Mouse (Mus musculus): Measurements from ENCODE around the gene Dcaf15.

Dcaf15 gene

GRCm38 (mm10) chr8:84101476-84102270, 2.9 kb downstream of the Dcaf15 start:
- DNase-seq (ENCODE audit: low spot score in 2 of 2) = no peak

DNA sequence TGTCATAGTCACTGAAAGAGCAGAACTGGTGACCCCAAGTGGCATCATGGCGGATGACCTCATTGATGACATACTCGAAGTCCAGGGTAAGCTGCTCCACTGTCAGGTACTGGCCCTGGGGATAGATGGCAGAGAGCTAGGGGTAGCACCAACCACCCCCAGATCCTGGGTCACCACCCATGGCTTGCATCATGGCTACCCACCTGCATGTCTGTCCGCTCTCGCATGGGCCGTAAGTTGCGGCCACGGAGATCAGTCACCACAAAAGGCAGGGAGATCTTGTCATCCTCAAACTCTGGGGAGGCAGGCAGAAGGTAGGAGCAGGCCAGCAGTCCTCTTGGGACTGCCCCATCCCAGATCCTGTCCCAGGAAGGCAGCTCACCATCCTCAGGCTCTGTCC, 6.2 kb downstream of the Dcaf15 start:
- no peak for DNase-seq (ENCODE audit: low spot score in 2 of 2)

- no peak for DNase-seq (ENCODE audit: low spot score in 2 of 2)
Observed at GRCm38 (mm10) chr8:84096061-84096460, 8.5 kb downstream of the Dcaf15 start.

- no peak for DNase-seq (ENCODE audit: low spot score in 2 of 2)
Observed at GRCm38 (mm10) chr8:84090585-84090984, 14.0 kb downstream of the Dcaf15 start.

DNA sequence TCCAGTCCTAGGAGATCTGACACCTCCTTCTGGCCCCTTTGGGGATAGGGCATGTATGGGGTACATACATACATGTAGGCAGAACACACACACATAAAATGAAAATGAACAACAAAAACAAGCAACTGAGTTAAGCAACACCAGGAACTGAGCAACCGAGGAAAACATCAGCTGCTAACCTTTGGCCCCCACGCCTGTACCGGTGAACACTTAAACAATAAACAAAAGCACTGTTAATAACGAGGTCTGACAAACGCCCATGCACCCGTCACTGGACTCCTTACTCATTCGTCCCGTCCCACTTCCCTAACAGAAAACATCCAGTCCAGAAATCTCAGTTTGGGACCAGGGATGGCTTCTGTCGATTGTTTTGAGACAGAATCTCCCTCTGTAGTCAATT, 15.3 kb downstream of the Dcaf15 start:
- DNase-seq (ENCODE audit: low spot score in 2 of 2) = no peak

DNA sequence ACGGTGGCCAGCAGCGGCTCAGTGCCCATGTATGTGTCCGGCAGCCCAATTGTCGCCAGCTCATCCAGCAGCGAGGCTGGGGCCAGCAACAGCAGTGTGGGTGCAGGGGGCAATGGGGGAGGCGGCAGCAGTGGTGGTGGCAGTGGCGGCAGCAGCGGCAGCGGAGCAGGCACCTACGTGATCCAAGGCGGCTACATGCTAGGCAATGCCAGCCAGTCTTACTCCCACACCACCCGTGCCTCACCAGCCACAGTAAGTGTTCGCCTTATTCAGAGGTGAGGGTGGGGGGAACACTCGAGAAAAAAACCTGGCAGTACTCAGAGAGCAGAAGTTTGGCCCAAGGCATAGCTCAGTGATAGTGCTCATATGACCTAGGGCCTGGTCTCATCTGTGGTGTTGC, 16.7 kb downstream of the Dcaf15 start:
- no peak for DNase-seq (ENCODE audit: low spot score in 2 of 2)

GRCm38 (mm10) chr8:84087156-84087555, 17.4 kb downstream of the Dcaf15 start:
- no peak for DNase-seq (ENCODE audit: low spot score in 2 of 2)

DNA sequence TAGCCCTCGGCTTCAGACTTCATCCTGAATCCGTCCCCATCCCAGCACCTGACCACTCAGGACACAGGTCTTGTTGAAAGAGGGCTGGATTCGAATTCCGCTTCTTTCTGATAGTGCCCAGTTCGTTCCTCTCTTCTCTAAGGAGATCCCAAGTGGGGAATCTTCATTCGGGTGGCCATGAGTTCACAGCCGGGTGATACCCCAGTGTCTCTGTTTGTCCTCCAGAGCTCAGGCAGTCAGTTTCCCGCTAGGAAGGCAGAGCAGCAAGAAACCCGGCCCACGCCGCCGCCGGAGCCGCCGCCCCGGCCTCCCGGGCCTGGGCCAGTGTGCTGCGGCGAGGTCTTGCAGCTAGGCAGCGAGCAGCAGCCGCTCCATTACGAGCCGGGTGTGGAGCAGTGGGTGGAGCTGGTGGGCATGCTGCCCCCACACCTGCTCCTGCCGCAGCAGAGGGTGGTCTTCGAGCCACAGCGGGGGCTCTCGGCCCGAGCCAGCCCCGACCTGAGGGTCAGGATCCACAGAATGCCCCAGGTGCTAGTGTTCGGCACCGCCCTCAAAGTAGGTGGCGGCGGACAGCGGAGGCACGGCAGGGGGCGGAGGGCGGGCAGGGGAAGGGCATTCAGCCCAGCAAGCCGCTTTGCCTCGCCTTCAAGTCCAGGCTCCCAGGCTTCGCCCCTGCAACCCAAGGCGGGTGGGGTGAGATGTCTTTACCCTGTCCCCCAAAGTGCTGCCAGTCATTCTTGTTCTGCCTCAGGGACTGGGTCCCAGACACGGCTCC, 20.0 kb downstream of the Dcaf15 start:
- DNase-seq (ENCODE audit: low spot score in 2 of 2) = no peak

GRCm38 (mm10) chr8:84083829-84084241, 20.7 kb downstream of the Dcaf15 start:
- no peak for DNase-seq (ENCODE audit: low spot score in 2 of 2)

GRCm38 (mm10) chr8:84079206-84079605, 25.4 kb downstream of the Dcaf15 start:
- DNase-seq (ENCODE audit: low spot score in 2 of 2) = no peak

DNA sequence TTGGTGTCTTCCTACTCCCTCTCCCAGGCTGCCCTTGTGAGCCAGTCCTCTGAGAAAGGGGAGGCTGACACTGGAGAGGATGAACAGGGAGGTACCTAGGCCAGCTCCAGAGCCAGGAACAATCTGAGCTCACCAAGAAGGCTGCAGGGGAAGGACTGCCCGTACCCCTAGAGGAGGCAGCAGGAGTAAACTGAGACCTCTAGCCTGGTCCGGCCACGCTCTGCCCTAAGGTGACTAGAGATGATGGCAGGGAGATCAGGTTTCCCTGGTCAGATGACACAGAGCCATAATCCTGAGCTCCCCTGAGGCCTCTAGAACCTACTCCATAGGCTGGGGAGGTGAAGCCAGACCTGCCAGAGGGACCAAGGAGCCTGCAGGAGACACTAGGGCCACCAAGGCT, 27.7 kb downstream of the Dcaf15 start:
- DNase-seq (ENCODE audit: low spot score in 2 of 2) = no peak

- DNase-seq (ENCODE audit: low spot score in 2 of 2) = no peak
Observed at GRCm38 (mm10) chr8:84076412-84076811, 28.2 kb downstream of the Dcaf15 start.

GRCm38 (mm10) chr8:84073230-84073976, 31.2 kb downstream of the Dcaf15 start:
- DNase-seq (ENCODE audit: low spot score in 2 of 2) = no peak

DNA sequence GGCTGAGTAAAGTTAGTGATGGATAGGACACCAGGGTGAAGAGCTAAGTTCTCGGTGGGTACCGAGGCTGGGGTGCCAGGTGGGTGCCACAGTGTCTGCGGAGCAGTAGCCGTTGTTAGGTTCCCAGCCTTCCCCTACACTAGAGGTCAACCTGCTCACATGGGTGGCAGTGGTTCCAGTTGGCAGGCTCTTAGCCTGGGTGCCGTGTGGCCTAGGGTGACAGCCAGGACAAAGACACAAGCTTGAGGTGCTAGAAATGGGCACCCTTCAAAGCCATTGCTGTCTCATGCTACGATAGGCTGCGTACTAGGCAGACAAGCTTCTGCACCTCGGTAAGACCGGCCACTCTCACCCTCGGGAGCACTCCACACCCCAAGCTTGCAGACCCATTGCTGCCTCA, 32.2 kb downstream of the Dcaf15 start:
- no peak for DNase-seq (ENCODE audit: low spot score in 2 of 2)

DNA sequence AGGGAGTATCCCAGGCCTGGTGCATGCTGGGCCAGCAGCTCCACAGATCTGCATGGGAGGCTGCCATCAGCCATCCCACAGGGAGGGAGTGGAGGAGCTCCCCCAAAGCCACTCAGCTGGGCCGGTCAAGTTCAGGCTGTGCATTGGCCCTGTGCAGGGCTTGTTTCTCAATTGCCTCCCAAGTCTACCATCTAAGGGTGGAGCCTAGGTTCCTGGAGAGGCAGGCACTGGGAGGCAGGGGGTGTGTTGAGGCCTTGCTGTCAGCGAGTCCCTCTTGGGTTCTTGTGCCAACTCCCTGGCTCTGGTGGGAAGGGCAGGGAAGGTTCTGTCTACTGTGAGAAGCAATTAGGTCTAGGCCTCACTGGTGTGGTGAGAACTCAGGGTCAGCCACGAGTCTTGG, 32.6 kb downstream of the Dcaf15 start:
- DNase-seq (ENCODE audit: low spot score in 2 of 2) = no peak

DNA sequence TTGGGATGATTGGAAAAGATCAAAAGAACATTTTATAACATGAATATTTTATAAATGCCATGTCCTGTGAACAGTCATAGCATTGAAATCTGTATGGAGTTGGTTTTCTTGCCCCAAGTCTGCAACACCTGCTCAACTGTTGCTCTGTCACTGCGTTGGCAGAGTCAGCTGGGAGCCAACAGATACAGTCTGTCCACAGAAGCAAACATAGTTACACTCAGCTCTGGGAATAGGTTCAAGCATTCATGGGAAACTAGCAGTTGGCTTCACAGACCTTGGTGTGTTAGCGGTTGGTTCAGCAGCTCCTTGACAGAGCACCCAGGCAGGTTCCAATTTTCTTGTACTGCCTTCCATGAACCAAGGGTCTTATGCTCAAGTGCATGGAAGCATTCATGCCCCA, 33.9 kb downstream of the Dcaf15 start:
- DNase-seq (ENCODE audit: low spot score in 2 of 2) = no peak

GRCm38 (mm10) chr8:84070241-84070640, 34.3 kb downstream of the Dcaf15 start:
- DNase-seq (ENCODE audit: low spot score in 2 of 2) = no peak

GRCm38 (mm10) chr8:84069750-84070149, 34.8 kb downstream of the Dcaf15 start:
- no peak for DNase-seq (ENCODE audit: low spot score in 2 of 2)

GRCm38 (mm10) chr8:84069169-84069568, 35.4 kb downstream of the Dcaf15 start:
- no peak for DNase-seq (ENCODE audit: low spot score in 2 of 2)

DNA sequence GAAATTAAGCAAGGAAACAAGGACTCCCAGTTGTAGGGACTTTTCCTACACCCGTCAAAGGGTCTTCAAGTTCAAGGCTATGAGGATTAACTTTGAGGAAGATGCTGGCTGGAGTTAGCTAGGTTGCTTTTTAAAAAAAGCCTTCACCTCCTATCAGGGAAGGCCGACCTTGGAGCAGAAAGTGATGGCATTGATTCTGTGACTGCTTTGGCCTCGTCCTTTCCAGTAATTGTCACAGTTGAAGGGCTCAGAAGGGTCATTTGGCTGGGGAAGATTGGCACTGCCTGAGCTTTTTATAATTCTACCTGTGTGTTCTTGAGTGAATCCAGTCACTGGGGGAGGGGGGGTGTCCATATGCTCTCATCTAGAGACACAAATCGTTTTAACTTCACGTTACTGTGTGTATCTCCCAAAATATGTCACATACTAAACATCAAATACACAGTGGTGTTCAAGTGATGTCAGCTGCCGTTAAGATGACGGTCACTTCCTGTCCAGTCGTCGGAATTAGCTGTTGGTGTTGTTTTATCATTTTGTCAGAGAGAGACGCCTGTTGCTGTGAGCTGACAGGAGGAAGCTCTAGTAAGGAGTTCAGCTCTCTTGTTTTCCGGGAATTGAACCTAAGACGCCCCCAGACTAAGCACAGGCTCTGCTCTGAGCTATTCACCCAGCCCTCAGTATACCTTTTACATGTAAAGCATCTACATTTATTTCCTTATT, 36.1 kb downstream of the Dcaf15 start:
- no peak for DNase-seq (ENCODE audit: low spot score in 2 of 2)

DNA sequence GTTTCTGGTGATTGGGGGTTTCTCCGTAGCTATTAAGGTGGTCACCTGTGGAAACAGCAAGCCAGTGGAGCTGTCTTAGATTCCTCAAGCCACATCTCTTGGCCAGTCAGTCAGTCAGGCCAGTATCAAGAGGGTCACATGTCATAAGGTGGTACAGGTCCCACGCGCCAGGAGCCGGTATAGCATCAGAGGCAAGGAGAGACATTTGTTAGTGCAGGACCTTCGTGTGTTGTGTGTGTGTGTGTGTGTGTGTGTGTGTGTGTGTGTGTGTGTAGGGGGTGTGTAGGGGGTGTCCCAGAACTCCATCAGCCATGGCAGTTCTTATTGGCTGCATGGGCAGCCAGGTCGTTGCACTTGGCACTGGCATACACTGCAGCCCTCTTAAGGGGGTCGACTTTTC, 36.7 kb downstream of the Dcaf15 start:
- DNase-seq (ENCODE audit: low spot score in 2 of 2) = no peak

DNA sequence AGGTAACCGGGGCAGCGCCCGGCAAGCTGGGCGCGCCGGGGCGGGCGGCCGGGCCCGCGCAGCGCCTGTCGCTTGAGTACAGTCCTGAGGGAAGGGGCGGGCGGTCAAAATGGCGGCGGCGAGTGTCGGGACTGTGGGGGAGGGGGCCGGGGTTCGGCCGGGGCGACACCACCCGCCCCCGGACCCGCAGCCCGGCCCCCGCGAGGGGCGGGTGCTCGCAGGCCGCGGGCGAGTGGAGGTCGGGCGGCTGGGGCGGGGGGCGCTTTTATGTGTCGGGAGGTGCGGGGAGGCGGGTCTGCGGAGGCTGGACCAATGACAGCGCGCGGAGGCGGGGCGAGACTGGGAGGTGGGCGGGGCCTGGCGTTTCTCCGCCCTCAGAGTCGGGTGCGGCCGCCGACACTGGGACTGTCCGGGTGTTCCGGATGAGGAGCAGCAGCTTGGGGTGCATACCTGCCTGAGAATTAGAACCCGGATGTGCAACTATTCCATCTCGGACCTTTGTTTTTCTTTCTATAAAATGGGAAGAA, 37.5 kb downstream of the Dcaf15 start:
- DNase-seq (ENCODE audit: low spot score in 2 of 2) = peak; percentile 97 to 98

Data from spleen, postnatal 14 days (tissue).